ENCODE assay signal across 15 mouse cellular contexts in the genomic region with DNA sequence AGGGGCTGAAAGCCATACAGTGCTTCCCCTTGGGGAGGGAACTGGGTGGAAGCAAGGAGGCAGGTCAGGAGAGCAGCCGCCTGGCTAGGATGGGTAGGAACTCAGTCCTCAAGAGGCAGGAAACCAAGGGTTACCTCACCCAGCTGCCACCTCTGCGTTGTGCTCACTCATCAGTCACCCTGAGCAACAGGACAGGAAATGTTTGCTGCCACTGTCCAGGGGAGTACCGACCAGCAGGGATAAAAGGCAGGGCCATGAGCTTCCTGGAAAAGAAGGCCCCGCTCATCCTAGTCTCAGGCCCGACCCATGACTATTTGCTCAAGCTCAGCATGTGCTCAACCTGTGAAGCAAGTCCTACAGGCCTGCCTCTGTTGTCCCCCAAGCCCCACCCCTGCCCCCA. TPM values are rescaled to one million over a fixed set of nuclear protein-coding genes. Genes with fewer than 3 reads are reported as not detected.
DNase-seq lines count a peak whose midpoint lies in the region; ATAC-seq and TF ChIP-seq lines count a peak whose summit lies in the region.
"Had no signal": no experiment of that assay in that cellular context is flagged by ENCODE, and none has a peak within 500 bp of the region (broad histone marks: within the 10 kb centered on the region; RNA-seq: fewer than 3 reads in every experiment).

No protein-coding gene starts in this region.

- H3K9ac ChIP-seq in lung, embryonic 16.5 days (ENCODE audit: low read length), result no peak overlapping the region
- H3K9ac ChIP-seq in liver, embryonic 14.5 days (replicated peaks), result peak overlapping the region; percentile 75
- H3K9ac ChIP-seq in stomach, embryonic 16.5 days (ENCODE audit: low read length), result peak overlapping the region; percentile 27; the same call in 1 of the 2 replicates
- H3K9ac ChIP-seq: forebrain, embryonic 12.5 days; heart, embryonic 12.5 days; neural tube, embryonic 12.5 days had no signal

- peaks cover 20% of the 10 kb centered on the region for H3K4me1 ChIP-seq in lung, embryonic 16.5 days (replicated peaks; ENCODE audit: control insufficient read depth, insufficient read depth, low read length)
- H3K4me1 ChIP-seq in liver, embryonic 14.5 days (replicated peaks; ENCODE audit: control insufficient read depth in 2 of 2, insufficient read depth in 2 of 2, low read length in 1 of 2), result peaks cover 40 to 48% of the 10 kb centered on the region in 2 experiments
- H3K4me1 ChIP-seq in stomach, embryonic 16.5 days (ENCODE audit: control insufficient read depth, insufficient read depth, low read length), result peaks cover 19% of the 10 kb centered on the region

- WGBS in lung, embryonic 16.5 days, result 26% methylated on average over 5 of the region's 5 CpGs
- WGBS in liver, embryonic 14.5 days (ENCODE audit: insufficient replicate concordance), result 27% methylated on average over 5 of the region's 5 CpGs
- 39% methylated on average over 5 of the region's 5 CpGs for WGBS in stomach, embryonic 16.5 days

- ATAC-seq in lung, embryonic 16.5 days (ENCODE audit: low read depth), result peak; percentile 11; the same call in 1 of the 2 replicates
- ATAC-seq in liver, embryonic 14.5 days (ENCODE audit: insufficient read depth), result peak; percentile 22
- peak; percentile 49 for ATAC-seq in stomach, embryonic 16.5 days (ENCODE audit: insufficient read depth, low FRiP score)

- no peaks in the 10 kb centered on the region for H3K36me3 ChIP-seq in lung, embryonic 16.5 days (ENCODE audit: control insufficient read depth, insufficient read depth, low read length)
- H3K36me3 ChIP-seq in liver, embryonic 14.5 days (replicated peaks; ENCODE audit: control insufficient read depth, insufficient read depth, low read depth), result no peaks in the 10 kb centered on the region
- no peaks in the 10 kb centered on the region for H3K36me3 ChIP-seq in stomach, embryonic 16.5 days (ENCODE audit: control insufficient read depth, insufficient read depth, low read length)
- H3K36me3 ChIP-seq: forebrain, embryonic 12.5 days; G1E; heart, embryonic 12.5 days; neural tube, embryonic 12.5 days had no signal

- H3K27me3 ChIP-seq in lung, embryonic 16.5 days (ENCODE audit: control insufficient read depth, insufficient read depth, low read depth, low read length), result no peaks in the 10 kb centered on the region
- H3K27me3 ChIP-seq in liver, embryonic 14.5 days (ENCODE audit: control insufficient read depth, insufficient read depth, low read length), result no peaks in the 10 kb centered on the region
- no peaks in the 10 kb centered on the region for H3K27me3 ChIP-seq in stomach, embryonic 16.5 days (ENCODE audit: control insufficient read depth, insufficient read depth, low read length)
- H3K27me3 ChIP-seq: forebrain, embryonic 12.5 days; heart, embryonic 12.5 days; neural tube, embryonic 12.5 days had no signal

- H3K4me3 ChIP-seq in lung, embryonic 16.5 days (ENCODE audit: low read length), result no peak overlapping the region
- H3K4me3 ChIP-seq in liver, embryonic 14.5 days (ENCODE audit: insufficient read depth in 1 of 2, low read depth in 2 of 2, low read length in 2 of 2), result peak overlapping the region; percentile 54 to 63
- no peak overlapping the region for H3K4me3 ChIP-seq in stomach, embryonic 16.5 days (replicated peaks; ENCODE audit: low read length)
- H3K4me3 ChIP-seq: forebrain, embryonic 12.5 days; heart, embryonic 12.5 days; neural tube, embryonic 12.5 days had no signal

- DNase-seq in lung, postnatal 14 days, result no peak
- DNase-seq in induced T-regulatory cell, adult 2 months (ENCODE audit: low read depth), result peak; percentile 31
- DNase-seq in liver, embryonic 14.5 days (ENCODE audit: low read depth in 3 of 3, low spot score in 3 of 3), result no peak
- no peak for DNase-seq in adrenal gland, postnatal 36 days
- no peak for DNase-seq in frontal cortex, postnatal 14 days (ENCODE audit: low spot score in 2 of 2)
- DNase-seq: adrenal gland, adult 8-10 months; cerebellum, adult 9-10 months; thymus, postnatal 36 days had no signal

- no peaks in the 10 kb centered on the region for H3K9me3 ChIP-seq in lung, embryonic 16.5 days (ENCODE audit: control insufficient read depth, low read length)
- no peaks in the 10 kb centered on the region for H3K9me3 ChIP-seq in liver, embryonic 14.5 days (ENCODE audit: control insufficient read depth, low read length)
- H3K9me3 ChIP-seq in stomach, embryonic 16.5 days (replicated peaks; ENCODE audit: control insufficient read depth, low read length), result no peaks in the 10 kb centered on the region
- H3K9me3 ChIP-seq: forebrain, embryonic 12.5 days; heart, embryonic 12.5 days; neural tube, embryonic 12.5 days had no signal

- no peak for TF ChIP-seq CTCF in liver, embryonic 14.5 days (IDR thresholded peaks at IDR 0.05; ENCODE audit: low read depth)

- no peak for TF ChIP-seq EP300 in liver, embryonic 14.5 days (IDR thresholded peaks at IDR 0.05; ENCODE audit: low read depth)

- no peak overlapping the region for H3K27ac ChIP-seq in lung, embryonic 16.5 days (ENCODE audit: low read length)
- peak overlapping the region; percentile 83 for H3K27ac ChIP-seq in liver, embryonic 14.5 days
- peak overlapping the region; percentile 87 for H3K27ac ChIP-seq in stomach, embryonic 16.5 days (ENCODE audit: low read length)
- H3K27ac ChIP-seq: forebrain, embryonic 12.5 days; neural tube, embryonic 12.5 days had no signal

- no peak overlapping the region for H3K4me2 ChIP-seq in lung, embryonic 16.5 days (ENCODE audit: low read depth, low read length)
- H3K4me2 ChIP-seq in liver, embryonic 14.5 days (ENCODE audit: low read depth), result peak overlapping the region; percentile 71
- H3K4me2 ChIP-seq in stomach, embryonic 16.5 days (ENCODE audit: low read depth, low read length), result peak overlapping the region; percentile 23; the same call in 1 of the 2 replicates
- H3K4me2 ChIP-seq: forebrain, embryonic 12.5 days; heart, embryonic 12.5 days; neural tube, embryonic 12.5 days had no signal

RNA-seq across cellular contexts. Expression of a gene that starts 2.7 kb away (rescaled TPM):
- polyA plus RNA-seq in lung, embryonic 16.5 days (2015; fragmentation: Nextera tagmentation; extraction: Ambion mirVana), result 2.3 and 3.8 TPM in 2 replicates
- polyA plus RNA-seq in liver, embryonic 14.5 days (2012; rRNA removed), result 19.4 and 20.1 TPM in 2 replicates
- polyA plus RNA-seq in liver, embryonic 14.5 days (2014; fragmentation: Nextera tagmentation; extraction: Ambion mirVana), result 19.8 and 21.5 TPM in 2 replicates
- polyA plus RNA-seq in stomach, embryonic 16.5 days (2015; fragmentation: Nextera tagmentation; extraction: Ambion mirVana), result 34.2 and 42.3 TPM in 2 replicates
- total RNA-seq in adrenal gland, postnatal 36 days (2021), result under 1 TPM in 1 of 2 experiments, not detected in 1; 0.33 TPM
- total RNA-seq: adrenal gland, adult 8-10 months; liver, adult 2 months had no signal
- polyA plus RNA-seq: liver, adult 2 months had no signal

RNA-seq across cellular contexts. Expression of a gene that starts 14.9 kb away (rescaled TPM):
- polyA plus RNA-seq in lung, embryonic 16.5 days (2015; fragmentation: Nextera tagmentation; extraction: Ambion mirVana), result 23.4 and 28.2 TPM in 2 replicates
- 2.4 and 2.8 TPM in 2 replicates for polyA plus RNA-seq in liver, embryonic 14.5 days (2012; rRNA removed)
- polyA plus RNA-seq in liver, embryonic 14.5 days (2014; fragmentation: Nextera tagmentation; extraction: Ambion mirVana), result 1.7 and 2.5 TPM in 2 replicates
- polyA plus RNA-seq in stomach, embryonic 16.5 days (2015; fragmentation: Nextera tagmentation; extraction: Ambion mirVana), result 19.6 and 22.6 TPM in 2 replicates
- total RNA-seq in adrenal gland, postnatal 36 days (2021), result 10 to 100 TPM; 10.4 to 12.7 TPM

RNA-seq across cellular contexts. Expression of a gene that starts 49.1 kb away (rescaled TPM):
- polyA plus RNA-seq in lung, embryonic 16.5 days (2015; fragmentation: Nextera tagmentation; extraction: Ambion mirVana), result 2,193 and 2,268 TPM in 2 replicates
- polyA plus RNA-seq in liver, embryonic 14.5 days (2012; rRNA removed), result 986 and 1,878 TPM in 2 replicates
- 1,452 and 1,510 TPM in 2 replicates for polyA plus RNA-seq in liver, embryonic 14.5 days (2014; fragmentation: Nextera tagmentation; extraction: Ambion mirVana)
- 1,851 and 2,115 TPM in 2 replicates for polyA plus RNA-seq in stomach, embryonic 16.5 days (2015; fragmentation: Nextera tagmentation; extraction: Ambion mirVana)
- total RNA-seq in adrenal gland, postnatal 36 days (2021), result 1,000 to 10,000 TPM; 1,143 to 1,221 TPM

Comparison
In these comparisons a context has a peak if more than half of its experiments do, and no peak if none do; other contexts are left out.
1. H3K4me3 ChIP-seq: peak in liver, embryonic 14.5 days (2 of 2); none in lung, embryonic 16.5 days (single experiment) and stomach, embryonic 16.5 days (single experiment).
2. Peak in every context shown above with its lines, with median percentiles within 50 percentile points of each other: ATAC-seq.